Mouse (Mus musculus) CH12.LX (cell line): ENCODE data around the gene Trpv4.

ENCODE experiments used
- CTCF ChIP-seq, 2 experiments: IDR thresholded peaks in 1 of 2; conservative IDR thresholded peaks in 1 of 2; 2 replicates each; pipeline ENCODE4 v1.5.1; 2011 to 2012; ENCODE audit warnings: low read depth in 2 of 2, low read length in 2 of 2, improper control_type of control experiment in 1 of 2, inconsistent platforms in 1 of 2, mild to moderate bottlenecking in 1 of 2, moderate library complexity in 1 of 2
- EP300 ChIP-seq: IDR thresholded peaks from 2 replicates; pipeline ENCODE4 v1.6.1; 2011; ENCODE audit warnings: low read length, improper control_type of control experiment
- KAT2A ChIP-seq: IDR thresholded peaks from 2 replicates; pipeline ENCODE4 v1.6.1; 2012; ENCODE audit warnings: low read length, improper control_type of control experiment, inconsistent platforms; ENCODE audit not compliant: insufficient replicate concordance
- MAX ChIP-seq: IDR thresholded peaks from 2 replicates; pipeline ENCODE4 v1.6.1; 2011; ENCODE audit warnings: low read length, improper control_type of control experiment
- POLR2A ChIP-seq: IDR thresholded peaks from 2 replicates; pipeline ENCODE4 v1.6.1; 2011; ENCODE audit warnings: low read depth, mild to moderate bottlenecking, improper control_type of control experiment, low read length
- RAD21 ChIP-seq: IDR thresholded peaks from 2 replicates; pipeline ENCODE4 v1.6.1; 2011; ENCODE audit warnings: low read depth, mild to moderate bottlenecking, low read length, improper control_type of control experiment, moderate library complexity
- TCF12 ChIP-seq: IDR thresholded peaks from 2 replicates; pipeline ENCODE4 v1.6.1; 2014; ENCODE audit warnings: low read depth, mild to moderate bottlenecking, inconsistent platforms, low read length, improper control_type of control experiment
- USF2 ChIP-seq: conservative IDR thresholded peaks from 2 replicates; pipeline ENCODE4 v1.6.1; 2011; ENCODE audit warnings: low read depth, low read length, improper control_type of control experiment

GRCm38 (mm10) chr5:114689700-114690366, 31.6 kb upstream of the Trpv4 start:
- TF ChIP-seq RAD21 (no peak), CTCF (conservative IDR thresholded peaks at IDR 0.05 in 1 of 2, IDR thresholded peaks at IDR 0.05 in 1 of 2; ENCODE audit: low read depth in 2 of 2, low read length in 2 of 2) (no peak), KAT2A (no peak), POLR2A (no peak), USF2 (no peak), TCF12 (0 out of 2 replicates have a peak, but pooled peaks have one; percentile 3), MAX (no peak), EP300 (no peak)
